ENCODE assay signal across 8 mouse cellular contexts in genomic region chr6:91807169-91807568, GRCm38 (mm10). TPM values are rescaled to one million over a fixed set of nuclear protein-coding genes. Genes with fewer than 3 reads are reported as not detected.
DNase-seq lines count a peak whose midpoint lies in the region; ATAC-seq and TF ChIP-seq lines count a peak whose summit lies in the region.

No protein-coding gene starts in this region.

- peaks cover 79% of the 10 kb centered on the region for H3K27me3 ChIP-seq in heart, embryonic 13.5 days (replicated peaks)
- H3K27me3 ChIP-seq in forebrain, postnatal 0 days (ENCODE audit: insufficient read depth, low read length) = no peaks in the 10 kb centered on the region

- peak overlapping the region; percentile 83 for H3K9ac ChIP-seq in heart, embryonic 13.5 days
- peak overlapping the region; percentile 65 for H3K9ac ChIP-seq in forebrain, postnatal 0 days

- no peak for DNase-seq in heart, adult 9 months (ENCODE audit: low spot score in 2 of 2)
- DNase-seq in ZHBTc4 (ENCODE audit: low read depth, low spot score) = peak; percentile 42
- peak; percentile 76 for DNase-seq in forebrain, postnatal 0 days
- DNase-seq in left cerebral cortex, adult 9 months (ENCODE audit: low spot score in 2 of 2) = peak; percentile 37 to 38
- DNase-seq in retina, embryonic 14.5 days (ENCODE audit: low spot score) = peak; percentile 37
- DNase-seq in yolk sac, embryonic 10.5 days (ENCODE audit: low spot score) = no peak

- no peak; the same call in 1 of the 2 replicates for ATAC-seq in heart, embryonic 13.5 days (ENCODE audit: extremely low read depth, insufficient number of reproducible peaks, low FRiP score, low TSS enrichment)
- ATAC-seq in forebrain, postnatal 0 days = peak; percentile 85
- ATAC-seq in erythroblast, adult 5-6 weeks (replicated peaks; ENCODE audit: low FRiP score, poor library complexity, severe bottlenecking) = no peak

- peaks cover 51% of the 10 kb centered on the region for H3K4me1 ChIP-seq in heart, embryonic 13.5 days
- peaks cover 6% of the 10 kb centered on the region; the same call in 1 of the 2 replicates for H3K4me1 ChIP-seq in forebrain, postnatal 0 days (ENCODE audit: insufficient read depth)

- H3K4me3 ChIP-seq in heart, embryonic 13.5 days = peak overlapping the region; percentile 55
- peak overlapping the region; percentile 47 for H3K4me3 ChIP-seq in forebrain, postnatal 0 days (ENCODE audit: low read depth, low read length)

- H3K4me2 ChIP-seq in heart, embryonic 13.5 days = peak overlapping the region; percentile 71
- H3K4me2 ChIP-seq in forebrain, postnatal 0 days (ENCODE audit: low read depth) = peak overlapping the region; percentile 60

- H3K27ac ChIP-seq in heart, embryonic 13.5 days (replicated peaks) = peak overlapping the region; percentile 88
- peak overlapping the region; percentile 75 for H3K27ac ChIP-seq in forebrain, postnatal 0 days (ENCODE audit: low read depth, low read length)

- no peak for TF ChIP-seq CTCF in forebrain, postnatal 0 days (IDR thresholded peaks at IDR 0.05; ENCODE audit: low read depth)

- 2% methylated on average over 23 of the region's 23 CpGs for WGBS in heart, embryonic 13.5 days
- 5% methylated on average over 23 of the region's 23 CpGs for WGBS in forebrain, postnatal 0 days

- H3K36me3 ChIP-seq in heart, embryonic 13.5 days = no peaks in the 10 kb centered on the region
- no peaks in the 10 kb centered on the region for H3K36me3 ChIP-seq in forebrain, postnatal 0 days (ENCODE audit: insufficient read depth)

- no peaks in the 10 kb centered on the region for H3K9me3 ChIP-seq in heart, embryonic 13.5 days
- no peaks in the 10 kb centered on the region for H3K9me3 ChIP-seq in forebrain, postnatal 0 days (ENCODE audit: low read length)

RNA-seq across cellular contexts. Expression of gene Grip2, which starts 19.9 kb away (rescaled TPM):
- 6.7 and 7.4 TPM in 2 replicates for polyA plus RNA-seq in heart, embryonic 13.5 days (2015; fragmentation: Nextera tagmentation; extraction: Ambion mirVana)
- total RNA-seq in forebrain, postnatal 0 days (2014; rRNA removed) = 19.9 and 24.9 TPM in 2 replicates
- polyA plus RNA-seq in forebrain, postnatal 0 days (2015; fragmentation: Nextera tagmentation; extraction: Ambion mirVana) = 7.7 and 7.8 TPM in 2 replicates
- not detected in 2 replicates for total RNA-seq in erythroblast, adult 5-6 weeks (2015; ENCODE audit: low replicate concordance)
- not detected in 2 replicates for total RNA-seq in erythroblast, adult 5-6 weeks (2017; ENCODE audit: low replicate concordance)

Comparison
In these comparisons a context has a peak if more than half of its experiments do, and no peak if none do; other contexts are left out.
1. DNase-seq: peak in ZHBTc4 (single experiment), forebrain, postnatal 0 days (single experiment), left cerebral cortex, adult 9 months (2 of 2) and retina, embryonic 14.5 days (single experiment); none in heart, adult 9 months (0 of 2) and yolk sac, embryonic 10.5 days (single experiment).
2. RNA of gene Grip2, which starts 19.9 kb away (total RNA-seq): 19.9 to 24.9 TPM in forebrain, postnatal 0 days; not detected in erythroblast, adult 5-6 weeks; every median in the first group is over 10 times any median in the second.